Mouse (Mus musculus) adrenal gland, postnatal 0 days (tissue): ENCODE data around the gene Slc37a4. TPM values are rescaled to one million over a fixed set of nuclear protein-coding genes. Genes with fewer than 3 reads are reported as not detected.

Experiments
- microRNA-seq: library from miRNA; unstranded; fragments of <30 nt; microRNA quantifications from one replicate; pipeline ENCODE4, GENCODE M21; 2016; ENCODE audit warnings: borderline replicate concordance; ENCODE audit not compliant: insufficient number of aligned reads
- polyA plus RNA-seq: library from polyadenylated mRNA; unstranded; fragments of >200 nt; fragmentation: Nextera tagmentation; extraction: Ambion mirVana; gene quantifications from 2 replicates; pipeline ENCODE4 v1.2.1, GENCODE M21; 2015

The Slc37a4 gene
- polyA plus RNA-seq: 21.6 and 31.8 TPM in 2 replicates

DNA sequence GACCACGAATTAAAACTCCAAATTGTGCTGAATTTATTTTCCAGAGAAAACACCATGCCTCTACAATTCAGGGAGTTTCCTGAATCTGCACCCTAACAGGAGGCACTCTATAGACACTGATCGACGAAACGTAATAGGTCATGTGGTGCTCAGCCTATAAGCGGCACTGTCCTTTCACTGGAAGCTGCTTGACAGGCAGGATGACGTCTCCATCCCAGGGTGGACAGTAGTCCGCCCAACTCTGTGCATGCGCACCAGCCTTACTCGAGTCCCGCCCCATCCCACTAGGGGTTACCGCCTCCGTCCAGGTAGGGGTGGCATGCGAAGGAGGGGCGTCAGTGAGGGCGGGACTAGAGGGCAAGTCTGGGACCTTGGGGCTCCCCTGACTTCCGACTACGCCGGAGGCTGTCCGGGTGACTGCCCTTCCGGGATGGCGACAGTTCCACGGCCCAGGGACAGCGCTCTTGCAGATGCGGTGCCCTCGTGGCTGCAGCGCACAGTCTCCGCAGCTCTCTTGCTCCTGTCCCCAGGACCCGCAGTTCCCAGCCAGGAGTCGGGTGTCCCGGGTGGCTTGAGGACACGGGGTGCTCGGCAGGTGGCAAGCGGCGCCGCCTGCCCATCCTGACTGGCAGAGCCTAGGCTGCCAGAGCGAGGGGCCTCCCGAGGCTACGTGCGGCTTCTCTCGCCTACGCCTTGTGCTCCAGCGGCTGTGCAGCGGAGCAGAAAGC lies at the start of gene Slc37a4:
Slc37a4 (plus strand) TSS at position 169 of the 728 bp plus-strand sequence.

DNA sequence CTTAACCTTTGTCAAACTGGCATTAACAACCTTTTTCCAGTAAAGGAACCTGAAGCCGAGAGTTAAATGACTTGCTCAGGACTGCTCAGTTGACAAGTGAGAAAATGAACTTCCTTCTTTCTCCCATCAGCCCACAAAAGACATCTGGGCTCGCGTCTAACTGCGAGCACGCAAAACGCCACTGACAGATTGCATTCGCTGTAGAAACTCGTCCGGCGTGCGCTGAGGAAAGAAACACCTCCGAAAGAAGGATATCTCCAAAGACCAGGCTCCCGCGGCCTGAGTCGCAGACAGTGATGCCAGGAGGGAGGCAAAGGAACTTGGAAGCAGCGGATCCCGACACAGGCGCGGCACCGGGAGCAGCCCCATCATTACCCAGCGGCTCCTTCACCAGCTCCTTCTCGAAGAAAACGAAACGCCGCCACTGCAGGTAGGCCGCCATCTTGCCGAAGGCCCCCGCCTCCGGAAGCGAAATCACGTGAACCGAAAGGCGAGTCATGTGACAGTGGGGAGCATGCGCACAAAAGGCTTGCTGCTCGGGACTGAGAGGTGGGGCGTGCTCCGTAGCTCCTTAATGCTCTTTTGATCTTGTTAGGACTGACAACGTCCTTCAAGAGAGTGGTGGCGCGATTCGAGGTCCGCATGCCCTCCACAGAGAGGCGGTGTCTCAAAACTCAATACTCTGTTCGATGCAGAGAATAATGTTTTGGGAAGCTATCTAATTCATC lies 35.3 kb upstream of the Slc37a4 start, which contains the start of gene Vps11:
Vps11 (minus strand) TSS at position 481 of the 728 bp plus-strand sequence.

DNA sequence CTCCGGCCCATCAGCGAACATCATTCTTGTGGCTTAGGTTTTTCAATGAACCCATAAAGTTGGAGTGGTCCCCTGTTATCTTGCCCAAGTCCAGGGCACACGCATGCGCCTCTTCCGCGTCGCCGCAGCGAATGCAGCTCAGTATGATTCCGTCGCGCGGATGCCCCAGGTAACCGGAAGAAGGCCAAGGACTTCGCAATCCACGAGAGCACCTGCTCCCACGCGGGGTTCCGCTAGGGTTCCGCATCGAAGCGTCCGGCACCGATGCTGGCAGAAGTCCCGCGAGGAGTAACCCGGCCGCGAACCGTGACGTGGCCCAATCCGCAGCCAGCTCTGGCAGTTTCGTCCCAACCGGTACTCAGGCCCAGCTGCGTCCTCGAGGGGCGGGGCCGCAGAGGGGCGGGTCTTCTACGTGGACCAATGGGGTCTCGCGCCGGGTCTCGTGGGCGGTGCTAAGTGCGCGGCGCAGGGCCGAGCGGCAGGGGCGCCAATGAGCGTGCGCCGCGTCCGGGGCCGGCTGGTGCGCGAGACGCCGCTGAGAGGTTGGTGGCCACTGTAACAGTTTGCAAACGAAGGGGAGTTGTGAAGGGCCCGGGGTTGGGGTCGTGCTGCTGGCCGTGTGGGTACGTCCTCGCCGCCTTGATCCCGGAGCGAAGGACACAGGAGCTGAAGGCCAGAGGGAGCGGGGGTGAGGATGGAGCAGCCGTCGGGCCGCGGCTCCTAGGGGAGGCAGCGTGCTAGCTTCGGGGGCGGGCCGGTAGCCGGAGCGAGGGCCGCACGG lies 17.4 kb upstream of the Slc37a4 start, which contains the start of gene Hyou1:
Hyou1 (plus strand) TSS at position 437 of the 781 bp plus-strand sequence.

DNA sequence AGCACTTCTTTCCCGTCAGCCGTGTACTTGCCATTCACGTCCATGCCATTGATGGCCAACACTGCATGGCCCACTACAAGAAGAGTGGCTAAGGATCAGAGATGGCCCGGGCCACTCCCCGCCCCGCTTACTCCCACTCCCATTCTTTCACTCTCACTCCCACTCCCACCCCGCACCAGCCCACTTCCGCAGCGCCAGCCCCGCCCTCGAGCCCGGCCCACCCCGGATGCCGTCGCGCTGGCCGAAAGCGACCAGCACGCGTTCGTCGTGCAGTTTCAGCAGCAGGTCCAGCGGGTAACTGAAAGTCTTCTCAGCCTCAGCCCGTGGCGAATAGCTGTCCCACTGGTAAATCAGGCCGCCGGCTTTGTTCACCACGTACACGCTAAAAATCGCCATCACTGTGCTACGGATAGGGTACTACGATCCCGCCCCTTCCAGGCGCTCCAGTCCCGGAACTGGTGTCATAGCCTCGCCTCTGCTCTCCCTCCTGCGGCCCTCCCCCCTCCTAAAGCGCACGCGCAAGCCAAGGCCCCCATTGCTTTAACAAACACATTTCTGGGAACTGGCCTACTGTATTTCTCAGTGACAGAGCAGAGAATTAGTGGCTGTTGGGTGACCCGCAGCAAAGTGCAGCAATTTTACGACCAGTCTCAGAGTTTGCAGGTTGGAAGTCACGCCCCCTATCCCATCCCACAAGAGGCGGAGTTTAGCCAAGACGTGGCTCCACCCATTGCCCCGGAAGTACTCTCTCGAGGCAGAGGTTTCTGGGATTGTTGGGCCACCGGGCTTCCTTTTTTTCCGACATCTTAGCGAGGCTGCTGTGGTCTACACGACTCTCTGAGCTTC lies 10.5 kb downstream of the Slc37a4 start, which contains the start of the genes Rps25 and Trappc4:
Rps25 (plus strand) TSS at position 234 of the 846 bp plus-strand sequence.
Trappc4 (minus strand) TSS at position 695 of the 846 bp plus-strand sequence.

DNA sequence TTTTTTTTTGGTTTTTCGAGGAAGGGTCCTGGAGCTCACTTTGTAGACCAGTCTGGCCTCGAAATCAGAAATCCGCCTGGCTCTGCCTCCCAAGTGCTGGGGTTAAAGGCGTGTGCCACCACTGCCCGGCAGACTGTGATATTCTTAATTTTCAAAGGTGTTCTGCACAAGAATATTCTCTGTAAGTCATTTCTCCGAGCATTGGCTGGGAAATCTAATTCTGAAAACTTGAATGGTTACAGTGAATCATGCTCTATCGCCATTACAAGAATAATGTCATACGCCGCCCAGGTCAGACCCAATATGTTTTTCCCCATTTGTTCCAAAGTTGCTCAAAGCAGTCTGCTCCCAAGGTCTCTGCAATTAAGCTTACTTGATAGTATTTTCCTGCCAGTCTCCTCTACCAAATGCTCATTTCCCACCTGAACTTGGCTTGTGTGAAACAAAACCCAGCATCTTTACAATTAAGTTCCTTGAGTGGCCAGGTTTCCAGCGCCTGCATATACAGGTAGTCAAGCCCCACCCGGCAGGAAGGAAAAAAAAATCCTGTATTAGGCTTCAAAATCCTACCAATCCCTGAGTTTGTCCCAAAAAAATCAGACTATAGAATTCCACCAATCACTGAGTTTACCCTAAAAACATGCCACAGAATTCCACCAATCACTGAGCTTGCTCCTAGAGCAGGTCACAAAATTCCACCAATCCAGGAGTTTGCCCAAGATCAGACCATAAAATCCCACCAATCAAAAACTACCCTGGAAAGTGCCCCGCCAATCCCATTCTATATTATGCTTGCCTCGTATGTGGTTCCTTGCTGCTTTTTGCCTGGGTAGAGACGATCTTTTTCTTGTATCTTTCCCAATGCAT lies 22.1 kb downstream of the Slc37a4 start, which contains the start of gene Ccdc84:
Ccdc84 (minus strand) TSS at position 51 of the 867 bp plus-strand sequence.

DNA sequence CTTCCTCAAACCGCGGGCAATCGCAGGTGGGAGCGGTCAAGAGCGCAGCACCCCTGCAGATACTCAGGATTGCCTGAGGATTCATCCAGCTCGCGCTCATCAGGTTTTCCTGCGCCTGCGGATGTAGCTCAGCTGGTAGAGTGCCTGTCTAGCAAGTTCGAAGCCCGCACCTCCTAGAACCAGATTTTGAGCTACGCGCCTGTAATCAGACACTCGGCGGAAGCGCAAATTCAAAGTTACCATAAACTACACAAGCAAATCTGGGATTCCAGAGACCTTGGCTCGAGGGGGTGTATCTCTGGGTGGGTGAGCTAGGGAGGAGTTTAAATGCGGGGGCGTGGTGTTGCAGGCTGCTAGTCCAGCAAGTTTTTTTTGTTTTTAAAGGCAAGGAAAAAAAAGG lies 44.3 kb downstream of the Slc37a4 start, which contains the start of gene Foxr1:
Foxr1 (minus strand) TSS at position 176 of the 400 bp plus-strand sequence.

Small RNAs within 50 kb of the gene (microRNA-seq; reads per million reads assigned to microRNA genes)
- not detected for gene Mir7085

Other genes starting within 250 kb of the Slc37a4 start
- 5.7 and 7.4 TPM in 2 replicates for gene Cbl, start 162.8 kb upstream of the Slc37a4 start, polyA plus RNA-seq
- 2.3 and 4.2 TPM in 2 replicates for gene Ccdc153, start 156.2 kb upstream of the Slc37a4 start, polyA plus RNA-seq
- 0.32 and 0.58 TPM in 2 replicates for gene Pdzd3, start 145.4 kb upstream of the Slc37a4 start, polyA plus RNA-seq
- 14.2 and 22.7 TPM in 2 replicates for gene Nlrx1, start 128.3 kb upstream of the Slc37a4 start, polyA plus RNA-seq
- 8.9 and 12.6 TPM in 2 replicates for gene Abcg4, start 108.2 kb upstream of the Slc37a4 start, polyA plus RNA-seq
- gene Hinfp, start 91.2 kb upstream of the Slc37a4 start, polyA plus RNA-seq: 9.4 and 11.5 TPM in 2 replicates
- 10.9 and 11.3 TPM in 2 replicates for gene C2cd2l, start 76.6 kb upstream of the Slc37a4 start, polyA plus RNA-seq
- 27.4 and 35.8 TPM in 2 replicates for gene Dpagt1, start 70.8 kb upstream of the Slc37a4 start, polyA plus RNA-seq
- gene H2afx, start 62.2 kb upstream of the Slc37a4 start, polyA plus RNA-seq: 99.2 and 108 TPM in 2 replicates
- 110 and 170 TPM in 2 replicates for gene Hmbs, start 52.6 kb upstream of the Slc37a4 start, polyA plus RNA-seq
- gene Vps11, start 35.2 kb upstream of the Slc37a4 start, polyA plus RNA-seq: 27.1 and 43.2 TPM in 2 replicates
- 11.9 and 23.6 TPM in 2 replicates for gene Hyou1, start 17.4 kb upstream of the Slc37a4 start, polyA plus RNA-seq
- gene Rps25, start 10.3 kb downstream of the Slc37a4 start, polyA plus RNA-seq: 2,801 and 4,350 TPM in 2 replicates
- gene Trappc4, start 10.7 kb downstream of the Slc37a4 start, polyA plus RNA-seq: 160 and 163 TPM in 2 replicates
- gene Ccdc84, start 21.7 kb downstream of the Slc37a4 start, polyA plus RNA-seq: 17.8 and 22.2 TPM in 2 replicates
- gene Foxr1, start 44.3 kb downstream of the Slc37a4 start, polyA plus RNA-seq: not detected in 2 replicates
- gene Upk2, start 58.1 kb downstream of the Slc37a4 start, polyA plus RNA-seq: 0.11 TPM in 1 of 2 replicates, not detected in the other
- 8.2 and 8.6 TPM in 2 replicates for gene Bcl9l, start 86.0 kb downstream of the Slc37a4 start, polyA plus RNA-seq
- gene Cxcr5, start 165.0 kb downstream of the Slc37a4 start, polyA plus RNA-seq: 0.08 and 0.16 TPM in 2 replicates
- 8.5 and 12.8 TPM in 2 replicates for gene Ddx6, start 208.0 kb downstream of the Slc37a4 start, polyA plus RNA-seq